ENCODE assay signal across 8 mouse cellular contexts in the genomic region with DNA sequence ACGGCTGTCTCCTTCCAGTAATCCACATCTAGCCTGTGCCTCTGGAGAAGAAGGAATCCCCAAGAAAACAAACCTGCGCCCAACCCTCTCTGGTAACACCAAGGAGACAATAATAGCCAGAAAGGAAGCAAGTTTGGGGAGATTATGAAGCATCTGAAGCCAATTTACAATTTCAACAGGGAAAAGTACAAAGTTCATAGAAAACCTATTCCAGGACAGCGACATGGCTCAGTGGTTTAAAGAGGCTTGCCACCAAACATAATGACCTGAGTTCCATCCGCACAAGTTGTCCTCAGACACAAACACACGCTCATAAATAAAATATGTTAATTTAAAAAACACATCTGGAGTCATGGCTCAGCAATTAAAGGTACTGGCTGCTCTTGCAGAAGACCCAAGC. TPM values are rescaled to one million over a fixed set of nuclear protein-coding genes. Genes with fewer than 3 reads are reported as not detected.
DNase-seq lines count a peak whose midpoint lies in the region; ATAC-seq and TF ChIP-seq lines count a peak whose summit lies in the region.

No protein-coding gene starts in this region.

- peak overlapping the region; percentile 76 for H3K27ac ChIP-seq in heart, embryonic 16.5 days (ENCODE audit: low read length)
- peak overlapping the region; percentile 85 for H3K27ac ChIP-seq in hindbrain, embryonic 12.5 days
- H3K27ac ChIP-seq in midbrain, embryonic 10.5 days (replicated peaks): peak overlapping the region; percentile 97; the same call in 1 of the 2 replicates

- H3K4me3 ChIP-seq in heart, embryonic 16.5 days (ENCODE audit: low read length): peak overlapping the region; percentile 100
- peak overlapping the region; percentile 93 for H3K4me3 ChIP-seq in G1E (ENCODE audit: low read depth, low read length)
- peak overlapping the region; percentile 95 for H3K4me3 ChIP-seq in hindbrain, embryonic 12.5 days
- peak overlapping the region; percentile 97 for H3K4me3 ChIP-seq in midbrain, embryonic 10.5 days

- no peak for ATAC-seq in heart, embryonic 16.5 days (replicated peaks; ENCODE audit: extremely low read depth, insufficient read depth, low FRiP score)
- no peak for ATAC-seq in G1E (ENCODE audit: extremely low read depth, insufficient number of reproducible peaks, low FRiP score, poor library complexity, severe bottlenecking)
- no peak for ATAC-seq in hindbrain, embryonic 12.5 days (ENCODE audit: low FRiP score)

- no peaks in the 10 kb centered on the region for H3K36me3 ChIP-seq in heart, embryonic 16.5 days (ENCODE audit: control insufficient read depth, insufficient read depth)
- peaks cover 58% of the 10 kb centered on the region for H3K36me3 ChIP-seq in G1E (replicated peaks)
- no peaks in the 10 kb centered on the region for H3K36me3 ChIP-seq in hindbrain, embryonic 12.5 days
- H3K36me3 ChIP-seq in midbrain, embryonic 10.5 days: peaks cover 4% of the 10 kb centered on the region; the same call in 1 of the 2 replicates

- peak overlapping the region; percentile 99 for H3K9ac ChIP-seq in heart, embryonic 16.5 days (ENCODE audit: low read length)
- H3K9ac ChIP-seq in hindbrain, embryonic 12.5 days: peak overlapping the region; percentile 89

- peak overlapping the region; percentile 88 for H3K4me2 ChIP-seq in heart, embryonic 16.5 days (ENCODE audit: low read depth, low read length)
- peak overlapping the region; percentile 82 for H3K4me2 ChIP-seq in hindbrain, embryonic 12.5 days (replicated peaks)

- WGBS in heart, embryonic 16.5 days: 43% methylated on average over 5 of the region's 5 CpGs
- WGBS in hindbrain, embryonic 12.5 days: 34% methylated on average over 5 of the region's 5 CpGs
- 36% methylated on average over 5 of the region's 5 CpGs for WGBS in midbrain, embryonic 10.5 days

- H3K9me3 ChIP-seq in heart, embryonic 16.5 days (replicated peaks; ENCODE audit: control insufficient read depth, low read length): no peaks in the 10 kb centered on the region
- no peaks in the 10 kb centered on the region for H3K9me3 ChIP-seq in G1E (replicated peaks)
- H3K9me3 ChIP-seq in hindbrain, embryonic 12.5 days (replicated peaks): no peaks in the 10 kb centered on the region
- H3K9me3 ChIP-seq in midbrain, embryonic 10.5 days (replicated peaks): no peaks in the 10 kb centered on the region

- TF ChIP-seq CTCF in G1E (IDR thresholded peaks at IDR 0.05; ENCODE audit: low read depth, low read length): no peak

- no peak for DNase-seq in heart, adult 18-20 months
- no peak for DNase-seq in G1E (ENCODE audit: low spot score)
- DNase-seq in midbrain, embryonic 10.5 days (ENCODE audit: low spot score): no peak
- no peak for DNase-seq in retina, postnatal 1 day
- DNase-seq in frontal cortex, adult 2 months (ENCODE audit: extremely low spot score in 1 of 2, low spot score in 1 of 2): no peak
- no peak for DNase-seq in right cerebral cortex, postnatal 10 days (ENCODE audit: low spot score in 2 of 2)

- H3K27me3 ChIP-seq in heart, embryonic 16.5 days (ENCODE audit: control insufficient read depth, insufficient read depth, low read length): no peaks in the 10 kb centered on the region
- no peaks in the 10 kb centered on the region for H3K27me3 ChIP-seq in G1E (ENCODE audit: insufficient read depth, low read length)
- H3K27me3 ChIP-seq in hindbrain, embryonic 12.5 days: no peaks in the 10 kb centered on the region
- no peaks in the 10 kb centered on the region for H3K27me3 ChIP-seq in midbrain, embryonic 10.5 days (ENCODE audit: low read depth, poor library complexity, severe bottlenecking)

- H3K4me1 ChIP-seq in heart, embryonic 16.5 days (ENCODE audit: control insufficient read depth, insufficient read depth, low read length): peaks cover 39% of the 10 kb centered on the region
- H3K4me1 ChIP-seq in G1E (ENCODE audit: insufficient read depth, low read depth, low read length): peaks cover 57% of the 10 kb centered on the region
- peaks cover 33% of the 10 kb centered on the region for H3K4me1 ChIP-seq in hindbrain, embryonic 12.5 days
- peaks cover 45% of the 10 kb centered on the region for H3K4me1 ChIP-seq in midbrain, embryonic 10.5 days

RNA-seq across cellular contexts. Expression of a gene that starts 21.4 kb away (rescaled TPM):
- polyA plus RNA-seq in heart, embryonic 16.5 days (2015; fragmentation: Nextera tagmentation; extraction: Ambion mirVana): 26.2 and 26.8 TPM in 2 replicates
- 10 to 100 TPM; 30.6 to 32.7 TPM for total RNA-seq in heart, adult 18-20 months (2021)
- 99.3 and 101 TPM in 2 replicates for total RNA-seq in G1E (2014; fragmentation: Nextera tagmentation)
- 44.4 and 52.2 TPM in 2 replicates for total RNA-seq in G1E (2017)
- polyA plus RNA-seq in G1E (2012): 104 and 139 TPM in 2 replicates
- 53.1 and 54.8 TPM in 2 replicates for polyA plus RNA-seq in hindbrain, embryonic 12.5 days (2016; fragmentation: Nextera tagmentation; extraction: Ambion mirVana)
- polyA plus RNA-seq in midbrain, embryonic 10.5 days (2016; fragmentation: Nextera tagmentation; extraction: Ambion mirVana): 48.0 and 48.7 TPM in 2 replicates
- 28.6 and 31.0 TPM in 2 replicates for polyA plus RNA-seq in frontal cortex, adult 2 months (2012; rRNA removed)
